Mouse (Mus musculus) stomach, embryonic 14.5 days (tissue): ENCODE measurements around the gene N4bp3. TPM values are rescaled to one million over a fixed set of nuclear protein-coding genes. Genes with fewer than 3 reads are reported as not detected.
A peak's percentile ranks its signal among the peaks of the same experiment; 100 is the strongest.
"Not testable (repeated sequence)": the region's sequence is repeated elsewhere in the genome, so short reads cannot be mapped to it uniquely, and the experiment has no call there.

Experiments used
- ATAC-seq: fragments of 200-750 bp; cut with Nextera tagmentation; 2 replicates; pipeline ENCODE4 v1.8.0; 2017; ENCODE audit warnings: low read depth, moderate TSS enrichment; ENCODE audit not compliant: insufficient number of reproducible peaks, insufficient read depth, low FRiP score
- H3K27ac ChIP-seq: fragments of 300-500 bp; sonication (generic); 2 replicates; pipeline ENCODE4 v1.5.1; 2014; ENCODE audit warnings: mild to moderate bottlenecking, low read length, moderate library complexity, mixed read lengths
- H3K27me3 ChIP-seq: fragments of 300-500 bp; sonication (generic); 2 replicates; pipeline ENCODE4 v1.6.1; 2014; ENCODE audit warnings: low read length, control low read depth, mixed read lengths; ENCODE audit not compliant: control insufficient read depth, insufficient read depth
- H3K36me3 ChIP-seq: fragments of 300-500 bp; sonication (generic); 2 replicates; pipeline ENCODE4 v1.6.1; 2014; ENCODE audit warnings: mild to moderate bottlenecking, control low read depth, low read length, moderate library complexity, mixed read lengths; ENCODE audit not compliant: control insufficient read depth, insufficient read depth
- H3K4me1 ChIP-seq: fragments of 300-500 bp; sonication (generic); 2 replicates; pipeline ENCODE4 v1.6.1; 2014; ENCODE audit warnings: low read length, control low read depth, mixed read lengths; ENCODE audit not compliant: control insufficient read depth, insufficient read depth
- H3K4me2 ChIP-seq: fragments of 300-500 bp; sonication (generic); replicated peaks from 2 replicates; pipeline ENCODE4 v1.6.1; 2014; ENCODE audit warnings: low read depth, low read length, control low read depth
- H3K4me3 ChIP-seq: fragments of 300-500 bp; sonication (generic); 2 replicates; pipeline ENCODE4 v1.5.1; 2014; ENCODE audit warnings: low read depth, low read length, control low read depth
- H3K9ac ChIP-seq: fragments of 300-500 bp; sonication (generic); replicated peaks from 2 replicates; pipeline ENCODE4 v1.6.1; 2014; ENCODE audit warnings: low read depth, mild to moderate bottlenecking, control low read depth, low read length, moderate library complexity, mixed read lengths
- H3K9me3 ChIP-seq: fragments of 300-500 bp; sonication (generic); 2 replicates; pipeline ENCODE4 v1.6.1; 2016; ENCODE audit warnings: low read depth, low read length, control low read depth; ENCODE audit not compliant: control insufficient read depth
- WGBS: fragments of 180-500 bp; shearing (Covaris S2); extraction: QIAGEN DNeasy Blood & Tissue Kit; methylation state at CpG from one replicate; pipeline ENCODE4 v1.1.7; 2014; 5-methylcytosine and 5-hydroxymethylcytosine counted together
- polyA plus RNA-seq: library from polyadenylated mRNA; unstranded; fragments of >200 nt; fragmentation: Nextera tagmentation; extraction: Ambion mirVana; gene quantifications from 2 replicates; pipeline ENCODE4 v1.2.1, GENCODE M21; 2014

Gene N4bp3
- polyA plus RNA-seq, result 12.7 and 13.4 TPM in 2 replicates

DNA sequence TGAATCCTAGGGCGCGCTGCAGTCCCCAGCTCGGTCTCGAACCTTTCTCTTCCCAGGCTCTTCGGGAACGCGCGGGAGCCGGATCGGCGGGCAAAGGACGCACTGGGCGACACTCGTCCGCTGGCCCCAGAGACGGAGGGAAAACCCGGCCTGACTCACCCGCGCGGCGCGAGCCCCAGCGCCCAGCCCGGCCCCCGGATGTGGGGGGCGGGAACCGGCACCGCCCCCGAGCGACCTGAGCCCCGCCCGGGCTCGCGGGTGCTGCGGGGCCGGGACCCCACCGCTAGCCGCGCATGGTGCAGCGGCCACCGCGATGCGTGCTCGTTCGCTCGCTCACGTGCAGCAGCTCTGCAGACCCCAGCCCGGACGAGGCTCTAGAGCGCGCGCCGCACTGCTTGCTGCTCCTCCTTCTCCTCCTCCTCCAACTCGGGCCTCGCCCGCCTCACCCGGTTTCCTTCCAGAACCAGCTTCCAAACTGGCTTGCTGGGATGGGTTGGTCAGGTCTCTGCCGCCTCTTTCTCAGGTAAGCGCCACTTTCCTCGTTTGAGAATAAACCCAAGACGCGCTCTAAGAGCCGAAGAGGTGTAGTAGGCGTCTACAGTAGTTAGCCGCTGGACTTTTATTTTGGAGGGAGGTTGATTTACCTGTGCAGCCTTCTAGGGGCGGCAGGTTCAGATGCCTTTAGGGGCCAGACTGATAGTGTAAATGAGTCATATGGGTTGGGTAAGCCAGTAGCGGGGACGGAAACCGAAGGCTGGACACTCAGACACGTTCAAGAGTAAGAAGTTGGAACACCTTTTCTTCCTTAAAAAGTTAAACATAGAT lies at the start of gene N4bp3, which contains the start of gene D930048N14Rik:
N4bp3 (minus strand) TSS at position 152 of the 825 bp plus-strand sequence.
D930048N14Rik (plus strand) TSS at position 264 of the 825 bp plus-strand sequence.
- WGBS, result 1% methylated on average over 42 of the region's 70 CpGs

GRCm38 (mm10) chr11:51694984-51695383 lies 44.3 kb upstream of the N4bp3 start:
- Histone ChIP-seq H3K4me3 (no peak overlapping the region), H3K36me3 (peaks cover 31% of the 10 kb centered on the region; the same call in 1 of the 2 replicates), H3K4me1 (no peaks in the 10 kb centered on the region), H3K4me2 (no peak overlapping the region), H3K27me3 (no peaks in the 10 kb centered on the region), H3K9ac (no peak overlapping the region), H3K27ac (no peak overlapping the region), H3K9me3 (no peaks in the 10 kb centered on the region)
- no peak for ATAC-seq
- WGBS, result 91% methylated on average over 3 of the region's 3 CpGs

More for the DNA sequence above, at the start of gene N4bp3, which contains the start of gene D930048N14Rik:
- Histone ChIP-seq H3K4me2 (peak within 1 kb of the TSS; percentile 98), H3K36me3 (no peaks in the 10 kb centered on the region), H3K27me3 (no peaks in the 10 kb centered on the region), H3K9ac (peak within 1 kb of the TSS; percentile 55), H3K27ac (peak within 1 kb of the TSS; percentile 66), H3K4me1 (peaks cover 14% of the 10 kb centered on the region), H3K9me3 (no peaks in the 10 kb centered on the region), H3K4me3 (peak within 1 kb of the TSS; percentile 67)
- ATAC-seq, result peak; percentile 72

DNA sequence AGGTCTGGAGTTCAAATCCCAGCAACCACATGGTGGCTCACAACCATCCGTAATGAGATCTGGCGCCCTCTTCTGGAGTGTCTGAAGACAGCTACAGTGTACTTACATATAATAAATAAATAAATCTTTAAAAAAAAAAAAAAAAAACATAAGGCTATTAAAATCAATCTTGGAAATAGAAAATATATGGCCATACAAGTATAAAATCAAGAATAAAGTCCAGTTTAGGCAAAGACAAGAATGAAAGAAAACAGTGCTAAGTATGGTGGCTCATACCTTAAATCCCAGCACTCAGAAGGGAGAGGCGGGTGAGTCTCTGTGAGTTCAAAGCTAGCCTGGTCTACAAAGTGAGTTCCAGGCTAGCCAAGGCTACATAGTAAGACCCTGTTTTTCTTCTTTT lies 40.0 kb upstream of the N4bp3 start:
- H3K36me3 ChIP-seq, H3K27ac ChIP-seq, H3K9me3 ChIP-seq, H3K4me3 ChIP-seq, ATAC-seq, H3K9ac ChIP-seq, H3K27me3 ChIP-seq, H3K4me1 ChIP-seq, H3K4me2 ChIP-seq: not testable (repeated sequence)
- 100% methylated on average over 1 of the region's 3 CpGs for WGBS

DNA sequence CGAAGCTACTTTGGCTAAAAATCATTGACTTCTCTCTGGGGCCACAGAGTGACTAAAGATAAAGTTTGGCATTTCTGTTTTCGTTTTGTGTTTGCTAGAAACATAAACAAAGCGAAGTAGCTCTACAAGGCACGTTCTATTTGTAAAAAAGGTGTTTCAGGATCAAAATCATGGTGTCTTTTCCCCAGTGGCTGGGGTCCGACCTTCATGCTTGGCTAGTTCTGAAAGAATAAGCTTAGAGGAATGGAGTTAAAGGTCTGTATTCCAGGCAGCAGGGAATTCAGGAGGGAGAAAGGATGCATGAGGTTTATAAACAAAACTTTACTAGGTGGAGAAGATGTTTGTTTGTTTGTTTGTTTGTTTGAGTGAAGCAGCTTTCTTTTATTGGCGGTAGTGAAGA lies 38.7 kb upstream of the N4bp3 start:
- peaks cover 6% of the 10 kb centered on the region; the same call in 1 of the 2 replicates for H3K4me1 ChIP-seq
- H3K36me3 ChIP-seq, result peaks cover 4% of the 10 kb centered on the region; the same call in 1 of the 2 replicates
- H3K9me3 ChIP-seq, result no peaks in the 10 kb centered on the region
- 21% methylated on average over 6 of the region's 6 CpGs for WGBS
- H3K4me2 ChIP-seq, result peak overlapping the region; percentile 67
- no peak for ATAC-seq
- no peaks in the 10 kb centered on the region for H3K27me3 ChIP-seq
- peak overlapping the region; percentile 100 for H3K27ac ChIP-seq
- peak overlapping the region; percentile 56 for H3K4me3 ChIP-seq
- peak overlapping the region; percentile 60; the same call in 1 of the 2 replicates for H3K9ac ChIP-seq

DNA sequence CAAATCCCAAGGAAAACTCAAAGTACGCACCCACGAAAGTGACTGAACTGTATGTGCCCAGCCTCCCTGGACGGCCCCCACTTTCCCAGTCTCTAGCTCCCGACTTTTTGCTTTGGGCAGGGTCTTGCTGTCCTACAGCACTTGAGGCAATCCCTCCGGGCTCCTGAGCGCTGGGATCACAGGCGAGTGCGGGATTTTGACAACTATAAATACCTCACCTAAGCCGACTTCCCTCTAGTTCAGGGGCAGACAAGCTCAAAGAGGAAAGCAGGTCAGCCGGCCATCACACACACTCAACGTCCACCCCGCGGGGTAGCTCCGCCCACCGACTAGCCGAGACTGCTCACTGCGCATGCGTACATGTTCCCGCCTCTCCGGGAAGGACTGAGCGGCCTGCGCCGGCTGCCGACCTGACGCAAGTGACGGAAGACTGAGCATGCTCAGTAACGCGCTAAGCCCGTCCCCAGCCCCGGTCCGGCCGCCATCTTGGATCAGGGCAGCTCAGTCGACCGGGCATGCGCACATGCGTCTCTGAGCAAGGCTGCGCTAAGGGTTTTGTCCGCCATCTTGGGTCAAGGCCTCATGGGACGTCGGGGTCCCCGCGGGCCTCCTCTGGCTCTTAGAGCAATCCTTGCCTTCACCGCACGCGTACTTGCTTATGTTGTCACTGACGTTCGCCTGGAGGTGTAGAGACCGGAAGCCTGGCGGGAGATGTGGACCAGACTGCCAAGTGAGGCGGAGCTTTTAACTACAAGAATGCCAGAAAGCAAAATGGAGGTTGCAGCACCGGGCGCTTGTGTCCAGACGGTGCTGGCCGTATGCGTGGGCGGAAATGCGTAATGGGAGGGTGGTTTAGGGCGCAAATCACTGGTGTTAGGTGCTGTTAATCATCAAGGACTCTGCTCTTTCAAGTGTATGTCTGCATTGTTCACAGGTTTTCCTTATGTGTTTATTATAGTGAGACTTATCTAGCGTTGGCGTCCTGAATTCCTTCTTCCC lies 38.0 kb upstream of the N4bp3 start, which contains the start of gene 0610009B22Rik:
0610009B22Rik (minus strand) TSS at position 545 of the 999 bp plus-strand sequence.
- H3K4me2 ChIP-seq, result peak within 1 kb of the TSS; percentile 67
- peaks cover 4% of the 10 kb centered on the region; the same call in 1 of the 2 replicates for H3K36me3 ChIP-seq
- H3K4me1 ChIP-seq, result peaks cover 6% of the 10 kb centered on the region; the same call in 1 of the 2 replicates
- under 1% methylated on average over 60 of the region's 60 CpGs for WGBS
- H3K27me3 ChIP-seq, result no peaks in the 10 kb centered on the region
- peak within 1 kb of the TSS; percentile 56 for H3K4me3 ChIP-seq
- peak within 1 kb of the TSS; percentile 100 for H3K27ac ChIP-seq
- no peaks in the 10 kb centered on the region for H3K9me3 ChIP-seq
- peak; percentile 99 for ATAC-seq
- H3K9ac ChIP-seq, result peak within 1 kb of the TSS; percentile 63

GRCm38 (mm10) chr11:51681976-51682374 lies 31.3 kb upstream of the N4bp3 start:
- no peaks in the 10 kb centered on the region for H3K4me1 ChIP-seq
- H3K9me3 ChIP-seq, result no peaks in the 10 kb centered on the region
- no peak overlapping the region for H3K27ac ChIP-seq
- peaks cover 4% of the 10 kb centered on the region; the same call in 1 of the 2 replicates for H3K36me3 ChIP-seq
- WGBS, result 48% methylated on average over 8 of the region's 8 CpGs
- ATAC-seq, result no peak
- H3K4me2 ChIP-seq, result no peak overlapping the region
- no peak overlapping the region for H3K4me3 ChIP-seq
- no peak overlapping the region for H3K9ac ChIP-seq
- no peaks in the 10 kb centered on the region for H3K27me3 ChIP-seq

DNA sequence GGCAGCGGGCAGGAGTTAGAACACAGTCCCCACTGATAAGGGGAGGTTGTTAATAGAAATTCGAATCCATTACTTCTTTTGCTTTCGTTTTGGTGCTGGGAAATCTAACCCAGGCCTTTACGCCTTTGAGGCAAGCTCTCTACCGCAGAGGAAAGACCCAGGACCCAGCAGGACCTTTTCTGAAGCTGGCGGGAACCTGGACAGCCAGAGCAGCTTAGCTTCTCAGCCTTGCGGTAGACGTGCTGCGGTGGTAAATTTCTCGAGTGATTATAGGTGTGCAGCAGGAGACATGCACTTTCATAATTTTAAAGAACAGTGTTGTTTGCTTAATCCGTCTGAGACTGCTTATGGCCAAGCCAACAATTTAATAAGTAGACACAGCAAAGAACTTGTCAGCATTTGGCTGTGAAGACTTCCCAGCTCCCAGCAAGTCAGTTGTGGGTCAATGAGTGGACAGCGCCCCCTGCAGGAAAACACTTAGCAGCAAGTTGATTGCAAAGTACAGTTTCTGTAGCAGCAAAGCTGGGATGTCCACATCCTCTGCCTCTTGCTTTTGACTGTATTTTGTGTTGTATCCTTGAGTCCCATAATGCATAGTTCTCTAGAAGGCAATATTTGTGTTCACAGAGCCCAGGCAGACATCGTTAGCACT lies 30.8 kb upstream of the N4bp3 start:
- no peak overlapping the region for H3K9ac ChIP-seq
- no peaks in the 10 kb centered on the region for H3K4me1 ChIP-seq
- no peak overlapping the region for H3K27ac ChIP-seq
- WGBS, result 36% methylated on average over 13 of the region's 13 CpGs
- H3K4me2 ChIP-seq, result 0 out of 2 replicates have a peak overlapping the region, but pooled peaks have one; percentile 16
- H3K27me3 ChIP-seq, result no peaks in the 10 kb centered on the region
- no peak for ATAC-seq
- no peaks in the 10 kb centered on the region for H3K9me3 ChIP-seq
- no peak overlapping the region for H3K4me3 ChIP-seq
- peaks cover 4% of the 10 kb centered on the region; the same call in 1 of the 2 replicates for H3K36me3 ChIP-seq
